Mouse (Mus musculus): ENCODE measurements at regions not wholly inside any gene's neighbourhood (a gene's known extent, or its start where the extent isn't known, plus 50 kb on each side); places are given as distances from the start of the nearest gene placed in this dataset.

- Histone ChIP-seq H3K4me1 (replicated peaks; ENCODE audit: control insufficient read depth in 2 of 2, insufficient read depth in 2 of 2, low read length in 1 of 2) (0 out of 4 replicates have a peak, but pooled peaks cover 0 to 2% of the 10 kb centered on the region in 2 experiments), H3K9me3 (ENCODE audit: control insufficient read depth, low read length) (no peaks in the 10 kb centered on the region), H3K4me3 (ENCODE audit: insufficient read depth in 1 of 2, low read depth in 2 of 2, low read length in 2 of 2) (no peak overlapping the region), H3K4me2 (ENCODE audit: low read depth) (no peak overlapping the region), H3K9ac (replicated peaks) (no peak overlapping the region), H3K36me3 (replicated peaks; ENCODE audit: control insufficient read depth, insufficient read depth, low read depth) (no peaks in the 10 kb centered on the region), H3K27me3 (ENCODE audit: control insufficient read depth, insufficient read depth, low read length) (no peaks in the 10 kb centered on the region), H3K27ac (no peak overlapping the region)
- DNase-seq (ENCODE audit: low read depth in 3 of 3, low spot score in 3 of 3) (no peak), ATAC-seq (ENCODE audit: insufficient read depth) (no peak)
- TF ChIP-seq CTCF (IDR thresholded peaks at IDR 0.05; ENCODE audit: low read depth) (no peak), EP300 (IDR thresholded peaks at IDR 0.05; ENCODE audit: low read depth) (no peak)
- WGBS (ENCODE audit: insufficient replicate concordance), result 31% methylated on average over 4 of the region's 4 CpGs
Observed at GRCm38 (mm10) chr3:136611682-136612081, 58.2 kb upstream of the Ppp3ca start.

- Histone ChIP-seq H3K36me3 (replicated peaks; ENCODE audit: control insufficient read depth, insufficient read depth, low read depth) (no peaks in the 10 kb centered on the region), H3K27me3 (ENCODE audit: control insufficient read depth, insufficient read depth, low read length) (no peaks in the 10 kb centered on the region), H3K4me2 (ENCODE audit: low read depth) (no peak overlapping the region), H3K9ac (replicated peaks) (no peak overlapping the region), H3K4me3 (ENCODE audit: insufficient read depth in 1 of 2, low read depth in 2 of 2, low read length in 2 of 2) (no peak overlapping the region), H3K9me3 (ENCODE audit: control insufficient read depth, low read length) (no peaks in the 10 kb centered on the region), H3K27ac (no peak overlapping the region), H3K4me1 (replicated peaks; ENCODE audit: control insufficient read depth in 2 of 2, insufficient read depth in 2 of 2, low read length in 1 of 2) (0 out of 4 replicates have a peak, but pooled peaks cover 0 to 2% of the 10 kb centered on the region in 2 experiments)
- DNase-seq (ENCODE audit: low read depth in 3 of 3, low spot score in 3 of 3), result no peak
- TF ChIP-seq CTCF (IDR thresholded peaks at IDR 0.05; ENCODE audit: low read depth) (no peak), EP300 (IDR thresholded peaks at IDR 0.05; ENCODE audit: low read depth) (no peak)
- WGBS (ENCODE audit: insufficient replicate concordance), result 45% methylated on average over 5 of the region's 5 CpGs
- ATAC-seq (ENCODE audit: insufficient read depth), result no peak
Observed at GRCm38 (mm10) chr3:136610556-136610924, 59.4 kb upstream of the Ppp3ca start.

DNA sequence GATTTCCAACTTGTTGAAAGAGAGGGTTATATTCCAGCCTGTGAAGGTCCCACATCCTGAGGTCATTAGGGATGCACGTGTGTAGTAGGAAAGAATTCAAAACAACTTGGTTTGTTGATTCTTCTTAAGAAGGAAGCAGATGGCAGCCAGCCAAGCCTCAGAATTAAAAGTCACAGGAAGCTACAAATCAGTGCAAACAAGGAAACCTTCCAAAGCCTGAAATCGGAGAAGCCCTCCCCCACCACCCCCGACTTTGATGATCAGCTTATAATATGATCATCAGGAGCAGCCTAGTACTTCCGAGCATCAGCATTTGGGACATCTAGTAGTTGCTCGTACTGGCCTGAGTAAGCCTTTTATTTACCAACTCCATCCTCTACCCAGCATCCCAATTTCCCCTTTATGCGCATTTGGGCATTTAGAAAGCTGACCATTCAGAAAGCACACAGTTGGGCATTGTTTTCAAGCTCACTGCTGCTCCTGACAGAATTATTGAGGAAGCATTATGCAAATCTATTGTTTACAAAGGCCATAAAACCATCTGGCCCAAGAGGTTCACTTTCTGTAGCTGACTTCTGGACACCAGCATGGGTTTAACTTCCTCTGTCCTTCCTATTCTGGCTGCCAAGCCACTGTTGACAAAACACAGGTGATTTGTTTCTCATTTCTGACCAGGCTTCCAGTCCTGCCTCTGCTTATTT is 59.9 kb upstream of the Ppp3ca start:
- TF ChIP-seq EP300 (IDR thresholded peaks at IDR 0.05; ENCODE audit: low read depth), result no peak
- no peak overlapping the region for H3K4me3 ChIP-seq (ENCODE audit: insufficient read depth in 1 of 2, low read depth in 2 of 2, low read length in 2 of 2)
- no peak overlapping the region for H3K27ac ChIP-seq
- H3K36me3 ChIP-seq (replicated peaks; ENCODE audit: control insufficient read depth, insufficient read depth, low read depth), result no peaks in the 10 kb centered on the region
- 25% methylated on average over 6 of the region's 6 CpGs for WGBS (ENCODE audit: insufficient replicate concordance)
- H3K9me3 ChIP-seq (ENCODE audit: control insufficient read depth, low read length), result no peaks in the 10 kb centered on the region
- 0 out of 4 replicates have a peak, but pooled peaks cover 0 to 2% of the 10 kb centered on the region in 2 experiments for H3K4me1 ChIP-seq (replicated peaks; ENCODE audit: control insufficient read depth in 2 of 2, insufficient read depth in 2 of 2, low read length in 1 of 2)
- H3K27me3 ChIP-seq (ENCODE audit: control insufficient read depth, insufficient read depth, low read length), result no peaks in the 10 kb centered on the region
- H3K9ac ChIP-seq (replicated peaks), result no peak overlapping the region
- DNase-seq (ENCODE audit: low read depth in 3 of 3, low spot score in 3 of 3) (no peak), ATAC-seq (ENCODE audit: insufficient read depth) (no peak)
- no peak overlapping the region for H3K4me2 ChIP-seq (ENCODE audit: low read depth)

GRCm38 (mm10) chr3:136601706-136602105 is 68.2 kb upstream of the Ppp3ca start:
- H3K27me3 ChIP-seq (ENCODE audit: control insufficient read depth, insufficient read depth, low read length), result no peaks in the 10 kb centered on the region
- H3K9me3 ChIP-seq (ENCODE audit: control insufficient read depth, low read length), result no peaks in the 10 kb centered on the region
- no peaks in the 10 kb centered on the region for H3K36me3 ChIP-seq (replicated peaks; ENCODE audit: control insufficient read depth, insufficient read depth, low read depth)
- DNase-seq (ENCODE audit: low read depth in 3 of 3, low spot score in 3 of 3) (no peak), ATAC-seq (ENCODE audit: insufficient read depth) (no peak)
- 45% methylated on average over 1 of the region's 1 CpGs for WGBS (ENCODE audit: insufficient replicate concordance)
- H3K4me3 ChIP-seq (ENCODE audit: insufficient read depth in 1 of 2, low read depth in 2 of 2, low read length in 2 of 2), result no peak overlapping the region
- TF ChIP-seq EP300 (IDR thresholded peaks at IDR 0.05; ENCODE audit: low read depth) (no peak), CTCF (IDR thresholded peaks at IDR 0.05; ENCODE audit: low read depth) (no peak)
- H3K4me1 ChIP-seq (replicated peaks; ENCODE audit: control insufficient read depth in 2 of 2, insufficient read depth in 2 of 2, low read length in 1 of 2), result no peaks in the 10 kb centered on the region
- no peak overlapping the region for H3K4me2 ChIP-seq (ENCODE audit: low read depth)
- no peak overlapping the region for H3K27ac ChIP-seq
- no peak overlapping the region for H3K9ac ChIP-seq (replicated peaks)

GRCm38 (mm10) chr3:136583937-136584336 is 86.0 kb upstream of the Ppp3ca start:
- Histone ChIP-seq H3K4me2 (ENCODE audit: low read depth) (no peak overlapping the region), H3K27me3 (ENCODE audit: control insufficient read depth, insufficient read depth, low read length) (no peaks in the 10 kb centered on the region), H3K9ac (replicated peaks) (no peak overlapping the region), H3K27ac (no peak overlapping the region), H3K4me3 (ENCODE audit: insufficient read depth in 1 of 2, low read depth in 2 of 2, low read length in 2 of 2) (no peak overlapping the region), H3K4me1 (replicated peaks; ENCODE audit: control insufficient read depth in 2 of 2, insufficient read depth in 2 of 2, low read length in 1 of 2) (no peaks in the 10 kb centered on the region), H3K9me3 (ENCODE audit: control insufficient read depth, low read length) (no peaks in the 10 kb centered on the region), H3K36me3 (replicated peaks; ENCODE audit: control insufficient read depth, insufficient read depth, low read depth) (no peaks in the 10 kb centered on the region)
- no peak for TF ChIP-seq CTCF (IDR thresholded peaks at IDR 0.05; ENCODE audit: low read depth)
- no peak for TF ChIP-seq EP300 (IDR thresholded peaks at IDR 0.05; ENCODE audit: low read depth)
- WGBS (ENCODE audit: insufficient replicate concordance), result 61% methylated on average over 1 of the region's 1 CpGs
- no peak for ATAC-seq (ENCODE audit: insufficient read depth)
- DNase-seq (ENCODE audit: low read depth in 3 of 3, low spot score in 3 of 3), result no peak
